Mouse (Mus musculus) MEL (cell line): ENCODE measurements around the gene AC124502.3. TPM values are rescaled to one million over a fixed set of nuclear protein-coding genes. Genes with fewer than 3 reads are reported as not detected.

Experiments
- DNase-seq: peaks from one replicate; pipeline ENCODE4 v3.0.0; 2011; ENCODE audit warnings: low read depth, low spot score
- H3K27ac ChIP-seq: 2 replicates; pipeline ENCODE4 v1.5.1; 2012; ENCODE audit warnings: low read depth, mild to moderate bottlenecking, control low read depth, low read length, moderate library complexity; ENCODE audit not compliant: control insufficient read depth
- H3K27me3 ChIP-seq, 2 experiments: fragments of 150-350 bp in 1 of 2; sonication (generic) in 1 of 2; 2 replicates each; pipeline ENCODE4 v1.6.1; 2012; ENCODE audit warnings: low read length in 2 of 2, mild to moderate bottlenecking in 2 of 2, improper control_type of control experiment in 1 of 2, moderate library complexity in 1 of 2; ENCODE audit not compliant: insufficient read depth in 2 of 2, control insufficient read depth in 1 of 2
- H3K36me3 ChIP-seq, 2 experiments: 2 replicates each; pipeline ENCODE4 v1.6.1; 2012 to 2014; ENCODE audit warnings: low read length in 2 of 2, improper control_type of control experiment in 1 of 2, inconsistent platforms in 1 of 2, mild to moderate bottlenecking in 1 of 2; ENCODE audit not compliant: insufficient read depth in 2 of 2, control insufficient read depth in 1 of 2
- H3K4me1 ChIP-seq, 2 experiments: fragments of 150-350 bp in 1 of 2; sonication (generic) in 1 of 2; 2 replicates each; pipeline ENCODE4 v1.6.1; 2012; ENCODE audit warnings: low read length in 2 of 2, improper control_type of control experiment in 1 of 2, mild to moderate bottlenecking in 1 of 2; ENCODE audit not compliant: insufficient read depth in 2 of 2, control insufficient read depth in 1 of 2
- H3K4me3 ChIP-seq, 2 experiments: fragments of 150-350 bp in 1 of 2; sonication (generic) in 1 of 2; 2 replicates each; pipeline ENCODE4 v1.5.1; 2012; ENCODE audit warnings: low read depth in 2 of 2, low read length in 2 of 2, mild to moderate bottlenecking in 2 of 2, moderate library complexity in 2 of 2, control low read depth in 1 of 2, improper control_type of control experiment in 1 of 2; ENCODE audit not compliant: control insufficient read depth in 1 of 2, insufficient read depth in 1 of 2
- H3K79me2 ChIP-seq: 2 replicates; pipeline ENCODE4 v1.6.1; 2012; ENCODE audit warnings: mild to moderate bottlenecking, low read length, moderate library complexity; ENCODE audit not compliant: control insufficient read depth, poor library complexity, insufficient read depth
- H3K9ac ChIP-seq: 2 replicates; pipeline ENCODE4 v1.6.1; 2012; ENCODE audit warnings: low read depth, mild to moderate bottlenecking, control low read depth, low read length, moderate library complexity; ENCODE audit not compliant: control insufficient read depth, poor library complexity, severe bottlenecking
- H3K9me3 ChIP-seq: fragments of 150-350 bp; sonication (generic); replicated peaks from 2 replicates; pipeline ENCODE4 v1.6.1; 2012; ENCODE audit warnings: mild to moderate bottlenecking, low read length, improper control_type of control experiment, moderate library complexity; ENCODE audit not compliant: insufficient read depth
- CHD2 ChIP-seq: IDR thresholded peaks from 2 replicates; pipeline ENCODE4 v1.6.1; 2011; ENCODE audit warnings: low read length, improper control_type of control experiment
- CTCF ChIP-seq, 3 experiments: IDR thresholded peaks in 2 of 3; conservative IDR thresholded peaks in 1 of 3; 2 replicates each; pipeline ENCODE4 v1.5.1; 2011 to 2012; ENCODE audit warnings: low read length in 3 of 3, low read depth in 2 of 3, mild to moderate bottlenecking in 2 of 3, improper control_type of control experiment in 1 of 3, inconsistent platforms in 1 of 3, mixed read lengths in 1 of 3, moderate library complexity in 1 of 3; ENCODE audit not compliant: control insufficient read depth in 1 of 3, insufficient read depth in 1 of 3, poor library complexity in 1 of 3, severe bottlenecking in 1 of 3
- ELF1 ChIP-seq: IDR thresholded peaks from 2 replicates; pipeline ENCODE4 v1.6.1; 2014; ENCODE audit warnings: low read depth, mild to moderate bottlenecking, inconsistent platforms, low read length, improper control_type of control experiment, moderate library complexity
- GATA1 ChIP-seq: IDR thresholded peaks from 2 replicates; pipeline ENCODE4 v1.6.1; 2011; ENCODE audit warnings: low read depth, low read length, improper control_type of control experiment
- HCFC1 ChIP-seq: IDR thresholded peaks from 2 replicates; pipeline ENCODE4 v1.6.1; 2012; ENCODE audit warnings: low read depth, mild to moderate bottlenecking, inconsistent platforms, low read length, improper control_type of control experiment, moderate library complexity
- KAT2A ChIP-seq: conservative IDR thresholded peaks from 2 replicates; pipeline ENCODE4 v1.6.1; 2012; ENCODE audit warnings: low read depth, low read length, improper control_type of control experiment, inconsistent platforms
- MAZ ChIP-seq: IDR thresholded peaks from 2 replicates; pipeline ENCODE4 v1.6.1; 2012; ENCODE audit warnings: low read depth, mild to moderate bottlenecking, inconsistent platforms, low read length, improper control_type of control experiment
- MXI1 ChIP-seq: IDR thresholded peaks from 2 replicates; pipeline ENCODE4 v1.6.1; 2011; ENCODE audit warnings: mild to moderate bottlenecking, low read depth, low read length, improper control_type of control experiment
- MYC ChIP-seq: IDR thresholded peaks from 2 replicates; pipeline ENCODE4 v1.6.1; 2011; ENCODE audit warnings: low read depth, mild to moderate bottlenecking, low read length, improper control_type of control experiment, moderate library complexity
- POLR2A ChIP-seq, 2 experiments: IDR thresholded peaks; 2 replicates each; pipeline ENCODE4 v1.6.1; 2011 to 2012; ENCODE audit warnings: low read length in 2 of 2, mild to moderate bottlenecking in 2 of 2, control low read depth in 1 of 2, improper control_type of control experiment in 1 of 2, low read depth in 1 of 2, moderate library complexity in 1 of 2; ENCODE audit not compliant: control insufficient read depth in 1 of 2, insufficient read depth in 1 of 2, poor library complexity in 1 of 2
- POLR2AphosphoS2 ChIP-seq: IDR thresholded peaks from 2 replicates; pipeline ENCODE4 v1.6.1; 2011; ENCODE audit warnings: low read length, improper control_type of control experiment
- RAD21 ChIP-seq: IDR thresholded peaks from 2 replicates; pipeline ENCODE4 v1.6.1; 2011; ENCODE audit warnings: mild to moderate bottlenecking, low read depth, low read length, improper control_type of control experiment
- SIN3A ChIP-seq: IDR thresholded peaks from 2 replicates; pipeline ENCODE4 v1.6.1; 2012; ENCODE audit warnings: low read length, improper control_type of control experiment, inconsistent platforms
- SMC3 ChIP-seq: IDR thresholded peaks from 2 replicates; pipeline ENCODE4 v1.6.1; 2011; ENCODE audit warnings: low read depth, low read length, improper control_type of control experiment
- USF1 ChIP-seq: IDR thresholded peaks from 2 replicates; pipeline ENCODE4 v1.6.1; 2014; ENCODE audit warnings: low read depth, mild to moderate bottlenecking, inconsistent platforms, low read length, improper control_type of control experiment, moderate library complexity
- ZC3H11A ChIP-seq: IDR thresholded peaks from 2 replicates; pipeline ENCODE4 v1.6.1; 2012; ENCODE audit warnings: low read depth, mild to moderate bottlenecking, inconsistent platforms, low read length, improper control_type of control experiment
- ZKSCAN1 ChIP-seq: IDR thresholded peaks from 2 replicates; pipeline ENCODE4 v1.6.1; 2012; ENCODE audit warnings: low read depth, mild to moderate bottlenecking, inconsistent platforms, low read length, improper control_type of control experiment, moderate library complexity
- polyA plus RNA-seq, 2 experiments: library from polyadenylated mRNA; stranded (reverse) in 1 of 2; unstranded in 1 of 2; fragments of >175 nt in 1 of 2; fragments of >200 nt in 1 of 2; gene quantifications; 2 replicates each; pipeline versions ENCODE4 v1.2.1 to v1.2.4; 2012; ENCODE audit warnings: low replicate concordance in 2 of 2, low read depth in 1 of 2; ENCODE audit not compliant: insufficient read length in 2 of 2, insufficient read depth in 1 of 2, missing spikeins in 1 of 2
- total RNA-seq: library from RNA; depleted of rRNA; stranded (reverse); fragments of 300-350 nt; gene quantifications from 2 replicates; pipeline ENCODE4 v1.2.3, GENCODE M21; 2012

Gene AC124502.3
- total and polyA plus RNA-seq, 3 experiments: 0.75 to 2.1 TPM; not detected in 1

DNA sequence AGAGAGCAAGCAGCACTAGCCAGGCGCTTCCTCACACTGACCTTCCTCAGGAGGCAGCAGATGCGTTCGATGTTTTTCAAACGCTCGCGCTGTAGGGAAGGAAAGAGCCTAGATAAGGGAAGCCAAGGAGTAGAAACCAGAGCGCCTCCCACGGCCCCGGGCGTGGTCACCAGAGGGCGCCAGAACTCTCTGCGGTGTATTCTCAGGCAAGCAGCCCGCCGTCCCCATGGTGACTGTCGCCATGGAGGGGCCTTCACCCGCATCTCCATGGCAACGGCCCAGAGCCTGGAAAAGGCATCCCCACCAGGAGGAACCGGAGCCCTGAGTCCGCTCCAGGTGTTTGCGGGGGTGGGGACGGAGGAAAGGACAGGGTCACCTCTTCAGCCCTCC, 55.5 kb downstream of the AC124502.3 start:
- H3K79me2 ChIP-seq: no peaks in the 10 kb centered on the region
- no peaks in the 10 kb centered on the region for H3K9me3 ChIP-seq
- no peak overlapping the region for H3K4me3 ChIP-seq
- TF ChIP-seq MXI1: peak; percentile 85
- TF ChIP-seq HCFC1: peak; percentile 59; the same call in 1 of the 2 replicates
- TF ChIP-seq RAD21: peak; percentile 70
- TF ChIP-seq ELF1: peak; percentile 65; the same call in 1 of the 2 replicates
- TF ChIP-seq USF1: no peak
- 0 out of 2 replicates have a peak, but pooled peaks have one; percentile 26 for TF ChIP-seq ZC3H11A
- TF ChIP-seq MYC: no peak
- no peak for TF ChIP-seq ZKSCAN1
- peak; percentile 58; the same call in 1 of the 2 replicates for TF ChIP-seq POLR2AphosphoS2
- peak; percentile 87 for TF ChIP-seq SMC3
- TF ChIP-seq POLR2A (IDR thresholded peaks at IDR 0.05; ENCODE audit: control insufficient read depth in 1 of 2, insufficient read depth in 1 of 2, low read depth in 1 of 2, low read length in 2 of 2, poor library complexity in 1 of 2): peak; percentile 25 to 42; a peak in 1 of 4 replicates
- peak; percentile 72 for TF ChIP-seq GATA1
- TF ChIP-seq CHD2: no peak
- peak; percentile 83 to 95 (median 92) for TF ChIP-seq CTCF (IDR thresholded peaks at IDR 0.05 in 2 of 3, conservative IDR thresholded peaks at IDR 0.05 in 1 of 3; ENCODE audit: control insufficient read depth in 1 of 3, insufficient read depth in 1 of 3, low read depth in 2 of 3, low read length in 3 of 3, poor library complexity in 1 of 3, severe bottlenecking in 1 of 3)
- TF ChIP-seq MAZ: peak; percentile 67; the same call in 1 of the 2 replicates
- TF ChIP-seq SIN3A: peak; percentile 86
- TF ChIP-seq, all 39 proteins: peak for 12
- H3K4me1 ChIP-seq: peaks cover 0 to 15% of the 10 kb centered on the region in 2 experiments; a peak in 2 of 4 replicates
- H3K36me3 ChIP-seq: peaks cover 0 to 4% of the 10 kb centered on the region in 2 experiments; a peak in 2 of 4 replicates
- H3K27ac ChIP-seq: no peak overlapping the region
- H3K27me3 ChIP-seq: no peaks in the 10 kb centered on the region
- DNase-seq: peak; percentile 93
- H3K9ac ChIP-seq: no peak overlapping the region

DNA sequence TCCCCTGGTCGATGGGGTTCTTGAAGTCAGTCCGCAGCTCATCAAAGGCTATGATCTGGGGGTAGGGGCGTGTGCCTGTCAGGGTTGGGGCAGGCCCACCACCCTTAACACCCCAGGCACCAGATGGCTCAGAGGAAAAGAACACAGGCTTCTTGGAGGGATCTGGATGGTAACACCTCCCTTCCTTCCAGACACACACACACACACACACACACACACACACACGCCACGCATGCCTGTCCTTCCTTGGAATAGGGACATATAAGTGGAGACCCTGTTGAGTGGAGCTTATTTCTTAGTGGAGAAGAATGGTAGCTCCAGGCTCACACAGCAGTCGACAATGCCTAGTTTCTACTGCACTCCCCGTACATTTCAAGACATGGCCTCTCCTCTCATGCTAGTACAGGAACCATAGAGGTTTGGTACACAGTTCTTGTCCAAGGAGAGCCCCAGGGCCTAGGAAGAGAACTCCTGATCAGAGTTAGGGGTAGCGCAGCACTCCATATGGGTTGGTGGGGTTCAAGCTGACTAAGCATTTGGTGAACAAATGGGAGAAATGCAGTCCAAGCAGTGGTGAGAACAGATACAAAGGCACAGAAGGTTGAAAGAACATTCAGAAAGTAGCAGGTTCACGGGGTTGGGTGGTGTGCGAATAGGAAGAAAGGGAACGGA, 56.2 kb downstream of the AC124502.3 start:
- TF ChIP-seq KAT2A (no peak), POLR2AphosphoS2 (peak; percentile 33; the same call in 1 of the 2 replicates)
- no peak overlapping the region for H3K4me3 ChIP-seq
- H3K9ac ChIP-seq: no peak overlapping the region
- no peaks in the 10 kb centered on the region for H3K9me3 ChIP-seq
- H3K27ac ChIP-seq: no peak overlapping the region
- peaks cover 0 to 14% of the 10 kb centered on the region in 2 experiments; a peak in 2 of 4 replicates for H3K4me1 ChIP-seq
- H3K79me2 ChIP-seq: no peaks in the 10 kb centered on the region
- DNase-seq: no peak
- H3K36me3 ChIP-seq: peaks cover 0 to 4% of the 10 kb centered on the region in 2 experiments; a peak in 2 of 4 replicates
- H3K27me3 ChIP-seq: no peaks in the 10 kb centered on the region
